Mouse (Mus musculus) subcutaneous adipose tissue, adult 2 months (tissue): Measurements from ENCODE around the gene Tnfsf11. TPM values are rescaled to one million over a fixed set of nuclear protein-coding genes. Genes with fewer than 3 reads are reported as not detected.

Experiments
- polyA plus RNA-seq: library from polyadenylated mRNA; depleted of rRNA; stranded (reverse); fragments of >200 nt; gene quantifications from 2 replicates; pipeline ENCODE4 v1.2.3, GENCODE M21; 2012; ENCODE audit warnings: low replicate concordance; rRNA removed

The Tnfsf11 gene
- 0.22 TPM in 1 of 2 replicates, not detected in the other for polyA plus RNA-seq

GRCm38 (mm10) chr14:78307286-78308237 is at the start of gene Tnfsf11:
Tnfsf11 (minus strand) TSS chr14:78308043.

Other genes with a start within 250 kb of the Tnfsf11 start
- not detected in 2 replicates for gene Fam216b, start 219.0 kb downstream of the Tnfsf11 start, polyA plus RNA-seq
- gene Akap11, start 228.8 kb upstream of the Tnfsf11 start, polyA plus RNA-seq, result 7.4 and 10.2 TPM in 2 replicates